Mouse (Mus musculus): ENCODE results near the gene Il10rb. TPM values are rescaled to one million over a fixed set of nuclear protein-coding genes. Genes with fewer than 3 reads are reported as not detected.

The Il10rb gene
- total RNA-seq, 2 experiments from 2014 or later, result 64.6 to 68.3 TPM

DNA sequence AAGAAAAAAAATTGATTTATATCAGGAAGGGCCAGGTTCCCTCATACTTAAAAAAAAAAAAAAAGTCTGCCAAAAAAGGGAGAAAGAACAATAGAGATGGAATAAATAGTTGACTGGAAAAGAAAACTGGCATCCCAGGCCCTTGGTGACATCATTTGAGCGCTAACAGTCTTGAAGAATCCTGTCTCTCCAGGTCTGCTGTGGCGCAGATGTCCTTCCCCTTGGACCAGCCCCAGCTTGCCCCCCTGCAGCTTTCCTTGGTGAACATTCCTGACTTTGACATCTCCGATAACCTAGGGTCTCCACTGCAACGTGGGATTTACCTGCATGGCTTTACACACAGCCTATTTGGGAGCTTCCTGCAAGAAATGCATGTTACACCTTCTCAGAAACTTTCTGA, 24.4 kb upstream of the Il10rb start:
- no peak for ATAC-seq (ENCODE audit: poor library complexity, severe bottlenecking)

DNA sequence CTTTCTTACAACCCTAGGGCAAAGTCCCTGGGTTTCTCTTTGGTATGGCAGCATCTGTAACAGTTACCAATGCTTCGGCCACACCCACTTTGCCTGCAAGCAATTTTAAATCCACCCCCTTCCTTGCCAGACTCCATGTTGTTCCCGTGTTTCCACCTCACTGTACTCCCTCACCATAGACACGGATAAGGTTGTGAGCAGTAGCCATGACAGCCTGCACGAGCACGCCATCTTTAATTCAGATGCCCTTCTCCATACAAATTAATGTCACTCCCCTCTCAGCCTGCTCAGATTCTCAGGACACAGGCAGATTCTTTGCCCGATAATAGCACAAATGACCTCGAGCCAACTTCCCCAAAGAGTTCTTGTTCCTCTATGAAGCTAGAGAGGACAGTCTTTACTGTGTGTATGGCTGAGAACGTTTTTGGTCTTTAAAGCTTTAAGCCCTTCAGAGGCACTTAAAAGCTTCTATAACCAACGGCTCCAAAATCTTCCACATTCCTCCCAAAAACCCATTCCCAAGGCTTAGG, 23.6 kb upstream of the Il10rb start:
- peak; percentile 90 for ATAC-seq (ENCODE audit: poor library complexity, severe bottlenecking)

- ATAC-seq (ENCODE audit: poor library complexity, severe bottlenecking), result no peak
These were observed 21.7 kb upstream of the Il10rb start for GRCm38 (mm10) chr16:91384221-91384620.

DNA sequence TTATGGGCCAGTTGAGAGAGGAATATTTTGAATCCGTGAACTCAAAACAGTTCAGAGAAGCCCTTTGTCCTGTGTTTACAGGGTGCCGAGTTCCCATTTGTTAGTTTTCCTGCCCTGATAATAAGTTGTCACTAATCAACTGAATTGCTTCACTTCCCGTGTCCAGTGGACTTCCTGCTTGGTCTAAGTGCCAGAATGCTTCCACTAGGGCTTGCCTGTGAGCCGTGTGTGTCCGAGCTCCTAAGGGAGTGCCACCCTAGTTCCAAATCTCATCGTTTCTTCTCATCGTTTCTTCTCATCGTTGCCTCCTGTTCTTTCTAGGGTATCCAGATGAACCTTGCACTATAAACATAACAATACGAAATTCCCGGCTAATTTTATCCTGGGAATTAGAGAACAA, 20.3 kb upstream of the Il10rb start:
- 0 out of 2 replicates have a peak, but pooled peaks have one; percentile 38 for ATAC-seq (ENCODE audit: poor library complexity, severe bottlenecking)

- no peak for ATAC-seq (ENCODE audit: poor library complexity, severe bottlenecking)
These were observed 19.4 kb upstream of the Il10rb start for GRCm38 (mm10) chr16:91386419-91387120.

GRCm38 (mm10) chr16:91387121-91387486, 18.9 kb upstream of the Il10rb start:
- no peak for ATAC-seq (ENCODE audit: poor library complexity, severe bottlenecking)

DNA sequence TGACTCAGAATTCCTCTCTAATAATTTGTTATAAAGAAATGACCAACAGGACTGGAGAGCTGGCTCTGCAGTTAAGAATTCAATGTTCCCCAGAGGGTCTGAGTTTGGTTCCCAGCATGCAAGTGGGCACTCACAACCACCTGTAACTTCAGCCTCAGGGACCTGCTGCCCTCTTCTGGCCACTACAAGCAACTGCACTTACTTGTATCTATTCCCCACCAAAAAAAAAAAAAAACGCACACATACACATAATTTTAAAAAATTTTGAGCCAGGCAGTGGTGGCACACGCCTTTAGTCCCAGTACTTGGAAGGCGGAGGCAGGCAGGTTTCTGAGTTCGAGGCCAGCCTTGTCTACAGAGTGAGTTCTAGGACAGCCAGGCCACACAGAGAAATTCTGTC, 15.9 kb upstream of the Il10rb start:
- ATAC-seq (ENCODE audit: poor library complexity, severe bottlenecking), result peak; percentile 74

GRCm38 (mm10) chr16:91391421-91391820, 14.5 kb upstream of the Il10rb start, which contains the start of gene Gm21970:
Gene Gm21970 (plus strand): TSS chr16:91391721.
- ATAC-seq (ENCODE audit: poor library complexity, severe bottlenecking), result no peak

- no peak for ATAC-seq (ENCODE audit: poor library complexity, severe bottlenecking)
These were observed 11.0 kb upstream of the Il10rb start for GRCm38 (mm10) chr16:91394826-91395410.

DNA sequence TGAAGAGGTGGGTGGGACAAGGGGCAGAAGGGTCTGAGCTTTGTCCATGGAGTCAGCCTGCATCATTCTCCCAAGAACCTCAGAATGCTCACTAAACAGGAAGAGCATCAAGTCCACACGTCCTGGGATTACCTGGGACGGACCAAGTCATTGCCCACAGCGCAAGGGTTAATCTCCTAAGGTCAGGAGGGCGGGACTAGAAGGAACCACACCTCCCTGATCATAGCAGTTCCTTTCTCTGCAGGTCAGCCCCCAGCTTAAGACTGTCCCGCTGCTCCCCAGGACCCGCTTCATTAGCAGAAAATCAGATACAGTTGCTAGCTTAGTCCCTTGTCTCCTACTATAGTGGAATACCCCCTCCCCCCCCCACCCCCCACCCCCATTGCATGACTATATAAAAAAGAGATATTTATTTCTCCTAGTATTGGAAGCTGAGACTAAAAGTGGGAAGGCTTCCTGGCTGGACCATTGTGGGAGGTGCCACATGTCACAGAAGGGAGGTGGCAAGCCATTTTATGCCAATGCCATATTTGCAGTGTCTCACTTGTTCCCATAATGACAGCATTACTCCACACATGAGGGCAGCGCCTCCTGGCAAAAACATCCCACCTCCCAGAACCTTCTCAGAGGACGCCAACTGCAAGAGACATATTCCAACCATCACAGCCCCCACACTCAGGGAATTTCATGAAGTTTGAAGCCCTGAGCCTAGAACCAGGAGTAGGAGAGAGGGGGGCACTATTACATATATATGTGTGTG, 10.2 kb upstream of the Il10rb start:
- ATAC-seq (ENCODE audit: poor library complexity, severe bottlenecking), result no peak

- no peak for ATAC-seq (ENCODE audit: poor library complexity, severe bottlenecking)
These were observed 9.0 kb upstream of the Il10rb start for GRCm38 (mm10) chr16:91396844-91397537.

GRCm38 (mm10) chr16:91398030-91398429, 7.9 kb upstream of the Il10rb start:
- ATAC-seq (ENCODE audit: poor library complexity, severe bottlenecking), result peak; percentile 89

DNA sequence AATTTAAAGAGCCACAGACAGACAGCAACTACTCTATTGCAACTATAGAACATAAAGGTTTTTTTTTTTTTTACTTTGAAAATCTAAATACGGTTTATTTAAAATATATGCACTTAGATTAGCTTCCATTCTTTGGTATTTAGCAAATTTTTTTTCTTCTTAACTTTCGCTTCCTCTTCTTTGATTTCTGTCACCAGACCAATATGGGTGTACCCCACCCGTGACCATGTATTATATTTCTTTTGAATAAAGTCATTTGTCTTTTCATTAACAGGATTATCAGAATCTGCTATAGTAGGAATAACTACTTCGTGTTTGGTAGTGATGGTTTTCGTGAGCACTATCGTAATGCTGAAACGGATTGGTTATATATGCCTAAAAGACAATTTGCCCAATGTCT, 7.0 kb upstream of the Il10rb start:
- no peak for ATAC-seq (ENCODE audit: poor library complexity, severe bottlenecking)

- ATAC-seq (ENCODE audit: poor library complexity, severe bottlenecking), result no peak
These were observed 4.3 kb upstream of the Il10rb start for GRCm38 (mm10) chr16:91401569-91402165.

DNA sequence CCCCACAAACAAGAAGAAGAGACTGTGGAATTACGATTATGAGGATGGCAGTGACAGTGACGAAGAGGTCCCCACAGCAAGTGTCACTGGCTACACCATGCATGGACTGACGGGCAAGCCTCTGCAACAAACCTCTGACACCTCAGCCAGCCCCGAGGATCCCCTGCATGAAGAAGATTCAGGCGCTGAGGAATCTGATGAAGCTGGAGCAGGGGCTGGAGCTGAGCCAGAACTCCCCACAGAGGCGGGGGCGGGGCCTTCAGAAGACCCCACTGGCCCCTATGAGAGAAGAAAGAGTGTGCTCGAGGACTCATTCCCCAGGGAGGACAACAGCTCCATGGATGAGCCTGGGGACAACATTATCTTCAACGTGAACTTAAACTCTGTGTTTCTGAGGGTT, 2.2 kb upstream of the Il10rb start:
- no peak for ATAC-seq (ENCODE audit: poor library complexity, severe bottlenecking)

DNA sequence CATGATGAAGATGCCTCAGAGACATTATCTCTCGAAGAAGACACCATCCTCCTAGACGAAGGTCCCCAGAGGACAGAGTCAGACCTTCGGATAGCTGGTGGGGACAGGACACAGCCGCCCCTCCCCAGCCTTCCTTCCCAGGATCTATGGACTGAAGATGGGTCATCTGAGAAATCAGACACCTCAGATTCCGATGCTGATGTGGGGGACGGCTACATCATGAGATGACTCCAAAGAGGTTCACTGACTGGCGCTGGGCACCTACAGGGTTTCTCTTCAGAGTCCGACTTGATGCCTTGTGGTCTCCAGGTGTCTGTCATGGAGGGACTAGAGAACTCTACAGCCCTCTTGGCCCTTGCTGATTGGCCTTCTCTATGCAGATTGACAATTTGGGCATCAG, 1.8 kb upstream of the Il10rb start:
- no peak for ATAC-seq (ENCODE audit: poor library complexity, severe bottlenecking)

GRCm38 (mm10) chr16:91404828-91405577, 961 bp upstream of the Il10rb start:
- no peak for ATAC-seq (ENCODE audit: poor library complexity, severe bottlenecking)

DNA sequence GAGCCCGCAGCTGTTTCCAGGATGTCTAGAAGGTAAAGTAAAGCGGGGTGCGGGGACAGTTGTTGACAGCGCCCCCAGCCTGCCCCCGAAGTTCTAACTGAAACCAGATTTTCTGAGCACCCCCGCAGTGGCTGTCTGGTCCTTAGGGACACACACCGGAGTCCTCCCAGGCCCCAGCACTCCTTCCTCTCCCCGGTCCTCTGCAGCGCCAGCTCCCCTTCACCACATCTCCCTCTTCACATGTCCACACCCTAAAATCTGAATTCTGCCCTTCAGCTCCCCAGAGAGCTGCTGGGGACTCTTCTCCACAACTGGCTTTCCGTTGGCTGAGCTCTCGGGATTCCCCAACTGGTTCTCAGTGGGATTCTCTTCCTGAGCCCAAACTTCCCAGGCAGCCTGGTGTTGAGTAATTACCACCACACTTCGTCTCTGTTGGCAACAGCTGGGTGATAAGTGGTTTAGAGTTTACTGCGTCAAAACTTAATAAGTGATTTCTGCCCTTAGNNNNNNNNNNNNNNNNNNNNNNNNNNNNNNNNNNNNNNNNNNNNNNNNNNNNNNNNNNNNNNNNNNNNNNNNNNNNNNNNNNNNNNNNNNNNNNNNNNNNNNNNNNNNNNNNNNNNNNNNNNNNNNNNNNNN, 739 bp downstream of the Il10rb start:
- peak; percentile 23; the same call in 1 of the 2 replicates for ATAC-seq (ENCODE audit: poor library complexity, severe bottlenecking)

GRCm38 (mm10) chr16:91413102-91413844, 7.3 kb downstream of the Il10rb start:
- ATAC-seq (ENCODE audit: poor library complexity, severe bottlenecking), result peak; percentile 51
